Mouse (Mus musculus) heart, postnatal 25 days (tissue): ENCODE results near the gene Fam169a. TPM values are rescaled to one million over a fixed set of nuclear protein-coding genes. Genes with fewer than 3 reads are reported as not detected.

ENCODE experiments used
- DNase-seq: peaks from one replicate; pipeline ENCODE4 v3.0.0; 2022; ENCODE audit warnings: low spot score
- intact Hi-C: fragments of 180-260 bp; cut with DNase I; formaldehyde crosslinking; loops from one replicate; pipeline ENCODE4 v1.15.1; 2025
- total RNA-seq, 2 experiments: library from RNA; stranded (reverse); gene quantifications; 2 replicates each; pipeline ENCODE4 v1.2.3; 2021

The Fam169a gene
- total RNA-seq, 2 experiments from 2014 or later, result 0.10 to 0.20 TPM

DNA sequence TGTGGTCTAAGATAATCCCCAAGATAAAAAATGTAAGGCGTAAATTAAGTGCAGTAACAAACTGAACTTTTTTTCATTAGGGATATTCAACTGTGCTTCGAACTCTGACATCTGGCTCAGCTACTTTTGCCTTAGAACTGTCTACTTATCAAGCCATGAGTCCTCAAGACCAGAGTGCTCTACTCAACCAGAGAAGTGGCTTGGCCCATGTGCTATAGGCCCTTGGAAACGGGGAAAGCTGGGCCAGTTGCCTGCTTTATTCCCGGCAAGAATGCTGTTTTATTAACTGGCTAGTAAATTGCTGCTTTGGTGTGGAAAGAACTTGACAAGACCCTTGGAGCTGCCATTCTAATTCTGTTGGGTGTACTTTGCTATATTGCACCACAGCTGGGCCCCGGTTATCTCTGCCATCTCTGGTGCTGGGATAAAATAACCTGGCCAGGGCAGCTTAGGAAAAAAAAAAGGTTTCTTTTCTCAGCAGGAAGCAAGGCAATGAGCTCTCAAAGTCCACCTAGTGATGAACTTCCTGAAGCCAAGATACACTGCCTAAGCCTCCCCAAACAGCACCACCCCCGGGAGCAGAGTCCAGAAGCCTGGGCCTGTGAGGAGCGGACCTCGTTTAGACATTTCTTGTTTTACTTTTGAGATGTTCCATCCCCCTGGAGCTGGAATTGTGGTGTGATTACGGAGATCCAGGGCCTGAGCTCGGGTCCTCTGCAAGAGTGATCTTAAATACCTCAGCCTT, 108.6 kb downstream of the Fam169a start:
- intact Hi-C loops, result no loop called here
- no peak for DNase-seq

DNA sequence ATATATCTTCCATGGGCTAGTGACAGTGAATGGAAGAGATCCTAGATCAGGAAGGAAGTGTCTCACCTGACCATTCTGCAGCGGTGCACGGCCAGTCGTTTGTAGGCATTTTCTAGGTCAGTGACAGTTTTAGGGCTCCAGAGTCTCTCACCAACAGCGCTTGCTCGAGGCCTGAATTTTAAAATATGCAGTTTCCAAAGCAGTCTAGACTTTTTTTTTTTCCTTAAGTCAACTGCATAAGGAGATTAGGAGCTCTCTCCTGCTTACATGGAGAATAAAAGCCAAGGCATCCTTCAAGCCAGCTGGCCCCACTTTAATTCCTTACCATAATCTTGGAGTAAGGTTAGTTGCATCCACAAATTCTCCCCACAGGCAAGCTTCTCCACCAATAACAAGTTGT, 109.6 kb downstream of the Fam169a start:
- intact Hi-C loops, result no loop called here
- DNase-seq, result no peak

GRCm38 (mm10) chr13:97178943-97179342, 111.9 kb downstream of the Fam169a start:
- intact Hi-C loops, result no loop called here
- DNase-seq, result no peak

DNA sequence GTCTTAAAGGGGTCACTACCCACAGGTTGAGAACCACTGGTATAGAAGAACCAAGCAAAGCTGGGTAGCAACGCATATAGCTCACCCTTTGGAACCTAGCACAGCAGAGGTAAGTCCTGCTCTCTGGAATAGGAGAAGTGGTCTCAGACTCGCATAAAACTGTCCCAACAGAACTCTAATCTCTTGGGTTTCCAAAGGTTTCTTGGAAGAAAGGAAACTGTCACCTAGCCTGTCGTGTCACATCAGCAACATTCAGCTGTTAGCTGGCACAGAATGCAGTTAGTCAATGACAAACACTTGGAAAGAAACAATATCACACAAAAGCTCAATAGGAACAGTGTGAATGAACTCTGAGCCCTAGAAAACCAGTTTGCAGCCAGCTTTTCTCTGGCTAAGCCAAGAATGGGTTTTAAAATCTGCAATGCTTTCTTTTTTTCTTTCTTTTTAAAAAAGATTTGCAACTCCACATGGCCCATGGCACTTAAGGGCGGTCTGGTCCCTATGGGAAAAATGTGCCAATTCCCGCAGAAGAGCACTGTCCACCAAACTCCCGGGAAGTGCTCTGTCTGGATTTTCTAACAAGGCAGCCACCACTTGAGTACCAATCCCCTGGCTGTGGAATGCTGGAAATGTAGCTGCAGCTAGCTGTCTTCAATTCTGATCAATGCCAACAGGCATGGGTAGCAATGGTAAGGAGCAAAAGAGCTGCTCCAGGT, 113.2 kb downstream of the Fam169a start:
- intact Hi-C loops, result no loop called here
- DNase-seq, result no peak

Other genes with a start within 250 kb of the Fam169a start
- under 1 TPM; 0.10 to 0.11 TPM for gene Gcnt4, start 142.6 kb upstream of the Fam169a start, total RNA-seq
- not detected for gene 1700029F12Rik, start 32.9 kb upstream of the Fam169a start, total RNA-seq
- gene Gm6169, start 32.0 kb downstream of the Fam169a start, total RNA-seq, result 10 to 100 TPM in 1 of 2 experiments, not detected in 1; 10.5 TPM
- 10 to 100 TPM; 49.0 to 51.3 TPM for gene Gfm2, start 70.7 kb downstream of the Fam169a start, total RNA-seq
- 10 to 100 TPM; 42.8 to 43.9 TPM for gene Nsa2, start 70.7 kb downstream of the Fam169a start, total RNA-seq
- 10 to 100 TPM; 20.8 to 23.2 TPM for gene Hexb, start 131.1 kb downstream of the Fam169a start, total RNA-seq
- 1 to 10 TPM; 5.6 to 6.4 TPM for gene Enc1, start 173.8 kb downstream of the Fam169a start, total RNA-seq